Mouse (Mus musculus) forebrain, embryonic 15.5 days (tissue): ENCODE data around the gene H2-Q10. TPM values are rescaled to one million over a fixed set of nuclear protein-coding genes. Genes with fewer than 3 reads are reported as not detected.
"Not testable (repeated sequence)": the region's sequence is repeated elsewhere in the genome, so short reads cannot be mapped to it uniquely, and the experiment has no call there.

ENCODE experiments used
- ATAC-seq: fragments of 200-750 bp; cut with Nextera tagmentation; replicated peaks from 2 replicates; pipeline ENCODE4 v1.8.0; 2017; ENCODE audit warnings: mild to moderate bottlenecking, moderate TSS enrichment, moderate library complexity
- H3K27ac ChIP-seq: fragments of 300-500 bp; sonication (generic); replicated peaks from 2 replicates; pipeline ENCODE4 v1.5.1; 2015; ENCODE audit warnings: mild to moderate bottlenecking, inconsistent platforms
- H3K27me3 ChIP-seq: fragments of 300-500 bp; sonication (generic); 2 replicates; pipeline ENCODE4 v1.6.1; 2015; ENCODE audit warnings: inconsistent platforms
- H3K36me3 ChIP-seq: fragments of 300-500 bp; sonication (generic); 2 replicates; pipeline ENCODE4 v1.6.1; 2015; ENCODE audit warnings: mild to moderate bottlenecking, inconsistent platforms
- H3K4me1 ChIP-seq: fragments of 300-500 bp; sonication (generic); 2 replicates; pipeline ENCODE4 v1.6.1; 2015; ENCODE audit warnings: inconsistent platforms
- H3K4me2 ChIP-seq: fragments of 300-500 bp; sonication (generic); replicated peaks from 2 replicates; pipeline ENCODE4 v1.6.1; 2015; ENCODE audit warnings: mild to moderate bottlenecking, inconsistent platforms
- H3K4me3 ChIP-seq: fragments of 300-500 bp; sonication (generic); 2 replicates; pipeline ENCODE4 v1.5.1; 2015; ENCODE audit warnings: mild to moderate bottlenecking, inconsistent platforms
- H3K9ac ChIP-seq: fragments of 300-500 bp; sonication (generic); replicated peaks from 2 replicates; pipeline ENCODE4 v1.6.1; 2015; ENCODE audit warnings: mild to moderate bottlenecking, inconsistent platforms
- H3K9me3 ChIP-seq: fragments of 300-500 bp; sonication (generic); 2 replicates; pipeline ENCODE4 v1.6.1; 2016; ENCODE audit warnings: inconsistent platforms
- WGBS: fragments of 180-500 bp; shearing (Covaris S2); methylation state at CpG from one replicate; pipeline ENCODE4 v1.1.7; 2015; ENCODE audit warnings: mixed read lengths; 5-methylcytosine and 5-hydroxymethylcytosine counted together
- polyA plus RNA-seq: library from polyadenylated mRNA; unstranded; fragments of >200 nt; fragmentation: Nextera tagmentation; extraction: Ambion mirVana; gene quantifications from 2 replicates; pipeline ENCODE4 v1.2.1, GENCODE M21; 2015

The H2-Q10 gene
- polyA plus RNA-seq, 1 experiment from 2014 or later = 0.11 TPM

DNA sequence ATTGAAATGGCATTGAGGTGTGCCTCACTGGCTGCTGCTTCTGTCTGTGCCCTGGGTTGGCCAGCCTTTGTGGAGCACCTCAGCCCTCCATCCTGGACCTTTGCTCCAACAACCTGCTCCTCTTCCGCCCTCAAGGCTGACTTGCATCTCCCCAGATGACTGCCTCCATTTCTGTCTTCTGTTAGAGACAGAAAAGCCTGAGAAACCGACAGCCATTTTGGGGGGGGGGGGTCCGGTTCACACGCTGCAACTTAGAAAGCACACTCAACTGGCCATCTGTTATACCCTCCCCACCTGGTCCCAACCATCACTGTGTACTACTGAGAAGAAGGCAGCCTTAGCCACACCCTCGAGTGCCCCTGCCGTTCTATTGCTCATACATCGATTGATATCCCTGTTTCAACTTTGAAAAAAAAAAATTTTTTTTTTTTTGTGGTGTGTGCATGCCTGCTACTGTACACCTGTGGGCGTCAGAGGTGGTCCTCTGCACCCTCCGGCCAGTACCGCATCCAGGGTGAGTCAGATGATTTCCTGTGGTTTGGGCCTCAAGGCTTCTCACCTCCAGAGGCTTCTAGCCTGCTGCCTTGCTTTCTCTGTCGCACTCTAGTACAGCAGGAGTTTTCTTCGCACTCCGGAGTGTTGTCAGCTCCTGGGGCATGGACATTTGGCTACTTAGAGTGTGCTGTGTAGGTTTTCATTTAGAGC lies 37.8 kb downstream of the H2-Q10 start:
- 21% methylated on average over 13 of the region's 13 CpGs for WGBS

DNA sequence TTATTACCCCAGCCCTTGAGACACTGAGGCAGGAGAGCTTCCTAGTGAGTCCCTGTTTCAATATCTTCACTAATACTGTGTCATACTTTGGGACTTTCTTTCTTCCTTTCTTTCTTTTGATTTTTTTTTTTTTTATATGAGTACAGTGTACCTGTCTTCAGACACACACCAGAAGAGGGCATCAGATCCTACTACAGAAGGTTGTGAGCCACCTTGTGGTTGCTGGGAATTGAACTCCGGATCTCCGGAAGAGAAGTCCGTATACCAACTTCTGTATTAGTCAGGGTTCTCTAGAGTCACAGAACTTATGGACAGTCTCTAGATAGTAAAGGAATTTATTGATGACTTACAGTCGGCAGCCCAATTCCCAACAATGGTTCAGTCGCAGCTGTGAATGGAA lies 38.4 kb downstream of the H2-Q10 start:
- H3K9ac ChIP-seq, ATAC-seq, H3K27ac ChIP-seq, H3K9me3 ChIP-seq, H3K4me1 ChIP-seq, H3K4me2 ChIP-seq, H3K36me3 ChIP-seq, H3K4me3 ChIP-seq: not testable (repeated sequence)
- WGBS = 50% methylated on average over 5 of the region's 5 CpGs
- peaks cover 18% of the 10 kb centered on the region for H3K27me3 ChIP-seq

More for the DNA sequence above, 37.8 kb downstream of the H2-Q10 start:
- Histone ChIP-seq H3K4me3 (no peak overlapping the region), H3K4me1 (no peaks in the 10 kb centered on the region), H3K4me2 (no peak overlapping the region), H3K27ac (no peak overlapping the region), H3K9me3 (no peaks in the 10 kb centered on the region), H3K27me3 (peaks cover 18% of the 10 kb centered on the region), H3K9ac (no peak overlapping the region), H3K36me3 (no peaks in the 10 kb centered on the region)
- no peak for ATAC-seq

DNA sequence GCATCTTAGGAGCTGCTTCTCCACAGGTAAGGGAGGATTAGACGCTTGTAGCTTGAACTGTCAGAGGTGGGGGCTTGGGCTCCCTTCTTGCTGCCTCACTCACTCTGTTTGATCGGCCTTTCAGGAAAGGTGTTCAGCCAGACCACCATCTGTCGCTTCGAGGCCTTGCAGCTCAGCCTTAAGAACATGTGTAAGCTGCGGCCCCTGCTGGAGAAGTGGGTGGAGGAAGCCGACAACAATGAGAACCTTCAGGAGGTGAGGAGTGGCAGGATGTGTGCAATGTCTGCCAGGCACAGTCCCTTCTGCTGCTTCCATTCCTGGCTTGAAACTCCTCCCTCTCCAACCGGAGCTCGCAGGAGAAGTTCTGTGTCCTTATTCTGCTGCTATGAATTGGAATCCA lies 39.4 kb downstream of the H2-Q10 start:
- no peak overlapping the region for H3K9ac ChIP-seq
- no peak overlapping the region for H3K4me3 ChIP-seq
- H3K27ac ChIP-seq = no peak overlapping the region
- no peaks in the 10 kb centered on the region for H3K36me3 ChIP-seq
- H3K4me2 ChIP-seq = no peak overlapping the region
- peak; percentile 32; the same call in 1 of the 2 replicates for ATAC-seq
- H3K4me1 ChIP-seq = peaks cover under 1% of the 10 kb centered on the region
- WGBS = 25% methylated on average over 8 of the region's 8 CpGs
- H3K9me3 ChIP-seq = no peaks in the 10 kb centered on the region
- H3K27me3 ChIP-seq = peaks cover 18% of the 10 kb centered on the region

DNA sequence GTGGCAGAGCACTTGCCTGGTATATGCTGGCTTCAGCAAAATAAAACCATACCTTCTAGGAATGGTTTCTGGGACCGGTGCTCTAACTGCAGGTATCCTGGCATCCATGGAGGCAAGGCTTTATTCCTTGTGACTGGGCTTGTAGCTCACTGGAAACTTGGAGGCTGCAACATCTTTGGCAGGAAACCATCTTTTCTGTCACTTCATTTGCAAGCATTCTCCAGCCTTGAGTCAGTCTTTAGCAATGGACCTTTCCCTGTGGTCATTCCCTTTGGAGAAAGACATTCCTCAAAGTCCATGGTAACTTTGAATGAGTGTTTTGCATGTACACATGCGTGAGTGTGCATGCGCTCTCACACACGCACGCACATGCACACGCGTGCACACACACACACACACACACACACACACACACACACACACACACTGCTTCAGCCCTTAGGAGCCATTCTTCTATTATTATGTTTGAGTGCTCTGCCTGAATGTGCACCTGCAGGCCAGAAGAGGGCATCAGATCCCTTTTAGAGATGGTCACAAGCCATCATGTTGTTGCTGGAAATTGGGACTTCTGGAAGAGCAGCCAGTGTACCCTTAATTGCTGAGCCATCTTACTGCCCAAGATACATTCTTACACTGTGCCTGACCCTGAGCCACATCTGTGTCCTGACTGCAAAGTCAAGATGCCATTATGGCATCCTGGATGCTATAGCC lies 43.2 kb downstream of the H2-Q10 start:
- no peak overlapping the region for H3K27ac ChIP-seq
- no peaks in the 10 kb centered on the region for H3K27me3 ChIP-seq
- H3K9ac ChIP-seq = no peak overlapping the region
- no peaks in the 10 kb centered on the region for H3K9me3 ChIP-seq
- H3K4me3 ChIP-seq = no peak overlapping the region
- H3K4me1 ChIP-seq = peaks cover 30% of the 10 kb centered on the region
- no peaks in the 10 kb centered on the region for H3K36me3 ChIP-seq
- ATAC-seq = no peak
- WGBS = 94% methylated on average over 7 of the region's 7 CpGs
- H3K4me2 ChIP-seq = no peak overlapping the region

DNA sequence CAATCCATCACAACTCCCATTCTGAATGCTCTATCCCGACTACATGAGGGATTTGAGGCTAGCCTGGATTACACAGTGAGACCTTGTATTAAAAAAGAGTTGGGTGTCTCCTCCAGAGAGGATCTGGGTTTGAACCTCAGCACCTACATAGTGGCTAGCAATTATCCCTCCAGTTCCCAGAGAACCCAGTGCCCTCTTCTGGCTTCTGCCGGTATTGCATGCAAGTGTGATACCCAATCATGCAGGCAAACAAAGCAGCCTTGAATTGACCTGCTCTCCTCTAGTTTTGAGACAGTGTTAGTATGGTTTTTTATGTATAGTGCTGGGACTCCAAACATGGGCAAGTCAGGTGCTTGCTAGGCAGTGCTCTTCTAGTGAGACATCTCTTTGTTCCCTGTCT lies 44.0 kb downstream of the H2-Q10 start:
- Histone ChIP-seq H3K36me3 (no peaks in the 10 kb centered on the region), H3K27ac (no peak overlapping the region), H3K9ac (no peak overlapping the region), H3K4me2 (no peak overlapping the region), H3K4me1 (peaks cover 30% of the 10 kb centered on the region), H3K4me3 (no peak overlapping the region), H3K9me3 (no peaks in the 10 kb centered on the region), H3K27me3 (no peaks in the 10 kb centered on the region)
- no peak for ATAC-seq
- 19% methylated on average over 2 of the region's 2 CpGs for WGBS

DNA sequence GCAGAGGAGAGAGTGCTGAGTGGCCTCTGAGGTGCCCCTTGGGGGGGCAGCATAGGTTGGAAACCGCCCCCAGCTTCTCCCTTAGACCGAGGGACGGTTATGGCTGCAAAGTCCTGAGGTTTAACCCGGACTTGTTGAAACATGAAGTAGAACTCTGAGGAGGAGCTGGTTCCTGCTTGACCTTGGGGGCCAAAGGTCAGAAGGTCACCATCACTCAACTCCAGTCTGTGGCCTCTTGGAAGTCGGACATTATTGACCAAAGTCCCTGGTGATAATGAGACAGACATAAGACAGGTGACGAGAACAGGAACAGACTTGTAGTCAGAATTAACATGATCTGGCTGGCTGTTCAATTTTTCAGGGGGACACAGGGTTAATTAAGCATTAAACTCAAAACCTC lies 44.9 kb downstream of the H2-Q10 start:
- H3K27ac ChIP-seq = no peak overlapping the region
- H3K4me2 ChIP-seq = peak overlapping the region; percentile 72
- no peaks in the 10 kb centered on the region for H3K36me3 ChIP-seq
- peak overlapping the region; percentile 59; the same call in 1 of the 2 replicates for H3K4me3 ChIP-seq
- H3K9ac ChIP-seq = no peak overlapping the region
- no peak for ATAC-seq
- no peaks in the 10 kb centered on the region for H3K9me3 ChIP-seq
- no peaks in the 10 kb centered on the region for H3K27me3 ChIP-seq
- H3K4me1 ChIP-seq = peaks cover 30% of the 10 kb centered on the region
- WGBS = 70% methylated on average over 6 of the region's 6 CpGs

DNA sequence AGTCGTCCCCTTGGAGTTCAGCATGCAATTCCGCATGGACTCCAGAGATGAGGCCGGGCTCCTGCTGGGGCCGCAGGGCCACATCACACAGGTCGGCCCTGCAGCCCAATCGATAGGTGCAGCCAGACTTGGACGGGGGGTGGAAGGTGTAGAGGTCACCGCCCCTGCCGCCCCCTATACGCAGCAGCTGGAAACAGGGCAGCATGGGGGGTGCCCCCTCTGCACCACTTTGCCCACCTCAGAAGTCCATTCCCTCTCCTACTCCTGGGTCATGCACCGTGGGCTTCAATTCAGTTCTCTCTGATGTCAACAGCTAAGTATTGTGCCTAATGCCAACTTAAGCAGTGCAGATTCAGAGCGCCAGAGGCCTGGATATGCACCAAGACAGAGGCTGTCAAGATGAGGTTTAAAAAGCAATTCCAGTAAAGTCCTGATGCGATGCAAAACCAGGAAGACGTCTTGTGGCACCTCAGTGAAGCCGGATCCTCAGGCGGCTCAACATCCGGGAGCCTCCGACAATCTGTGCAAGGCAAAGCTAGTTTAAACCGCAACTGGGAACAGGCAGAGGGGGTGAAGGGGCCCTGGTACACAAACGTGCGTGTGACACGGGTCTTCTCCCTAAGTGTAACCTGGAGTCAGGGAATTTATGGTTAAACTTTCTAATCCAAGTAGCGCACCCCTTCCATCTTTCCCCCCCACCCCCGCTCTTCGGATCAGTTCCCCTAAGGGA lies 46.2 kb downstream of the H2-Q10 start:
- no peaks in the 10 kb centered on the region for H3K27me3 ChIP-seq
- H3K4me2 ChIP-seq = peak overlapping the region; percentile 72
- H3K36me3 ChIP-seq = no peaks in the 10 kb centered on the region
- peak overlapping the region; percentile 59 for H3K4me3 ChIP-seq
- ATAC-seq = peak; percentile 42
- WGBS = 5% methylated on average over 25 of the region's 25 CpGs
- no peak overlapping the region for H3K27ac ChIP-seq
- H3K9ac ChIP-seq = peak overlapping the region; percentile 54
- no peaks in the 10 kb centered on the region for H3K9me3 ChIP-seq
- peaks cover 30% of the 10 kb centered on the region for H3K4me1 ChIP-seq

DNA sequence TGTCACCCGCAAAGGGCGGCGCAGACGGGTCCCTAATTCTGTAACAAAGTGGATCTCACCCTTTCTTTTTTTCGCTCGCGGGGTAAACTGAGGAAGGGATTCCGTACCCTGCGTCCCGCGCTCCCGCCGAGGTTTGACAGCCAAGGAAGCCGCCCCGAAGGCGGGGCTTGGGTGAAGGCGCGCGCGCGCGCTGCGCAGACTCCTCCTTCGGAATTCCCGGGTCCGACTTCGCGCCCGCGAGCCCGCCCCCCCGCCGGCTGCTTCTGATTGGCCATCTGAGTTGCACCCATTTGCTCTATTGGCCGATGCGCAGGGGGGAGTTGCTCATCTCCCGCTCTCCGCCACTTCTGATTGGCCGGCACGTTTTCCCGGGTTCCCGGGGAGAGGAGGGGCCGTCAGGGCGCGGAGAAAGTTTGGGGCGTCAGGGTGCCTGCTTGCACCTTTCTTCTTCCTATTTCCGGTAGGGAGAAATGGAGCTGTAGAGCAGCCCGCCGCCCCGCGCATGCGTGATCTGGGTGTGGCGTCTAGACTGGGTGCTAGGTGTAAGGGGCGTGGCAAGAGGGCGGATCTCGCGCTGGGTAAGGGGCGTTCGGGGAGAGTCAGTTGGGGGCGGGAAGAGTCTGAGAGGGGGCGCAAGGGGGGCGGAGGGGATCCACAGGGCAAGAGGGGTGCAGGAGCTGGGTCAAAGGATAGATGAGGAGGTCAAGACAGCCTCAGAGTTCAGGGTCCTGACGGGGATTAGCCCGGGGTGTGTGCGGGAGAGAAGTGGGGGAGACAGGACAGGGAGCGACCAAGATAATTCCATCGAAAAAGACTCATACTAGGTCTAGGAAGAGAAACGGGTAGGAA lies 47.0 kb downstream of the H2-Q10 start, which contains the start of the genes Tcf19 and Cchcr1:
Gene Tcf19, minus strand, starts transcription at position 173 of the 849 bp plus-strand sequence.
Gene Cchcr1, plus strand, starts transcription at position 449 of the 849 bp plus-strand sequence.
- ATAC-seq = peak; percentile 95

DNA sequence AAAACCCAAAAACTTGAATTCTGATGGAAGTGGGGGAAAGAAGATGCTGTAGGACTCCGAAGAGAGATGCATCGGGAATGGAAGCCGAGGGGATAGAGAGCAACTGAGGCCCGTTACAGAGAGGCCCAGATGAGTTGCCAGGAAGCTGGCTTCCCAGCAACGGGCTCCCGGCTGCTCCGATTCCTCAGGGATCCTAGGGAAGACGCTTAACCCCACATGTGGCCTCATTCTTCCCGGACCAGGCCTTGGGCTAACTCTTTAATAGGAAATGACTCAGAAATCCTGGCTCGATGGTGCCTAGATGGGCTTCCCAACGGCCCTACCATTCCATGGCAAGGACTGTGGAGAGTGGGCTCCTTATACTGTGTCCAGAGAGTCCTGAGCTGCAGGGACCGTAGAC lies 47.6 kb downstream of the H2-Q10 start:
- H3K4me3 ChIP-seq = peak overlapping the region; percentile 59
- no peaks in the 10 kb centered on the region for H3K27me3 ChIP-seq
- H3K27ac ChIP-seq = 0 out of 2 replicates have a peak overlapping the region, but pooled peaks have one; percentile 35
- peaks cover 30% of the 10 kb centered on the region for H3K4me1 ChIP-seq
- H3K9me3 ChIP-seq = no peaks in the 10 kb centered on the region
- ATAC-seq = no peak
- peak overlapping the region; percentile 49 for H3K9ac ChIP-seq
- H3K36me3 ChIP-seq = no peaks in the 10 kb centered on the region
- 9% methylated on average over 12 of the region's 12 CpGs for WGBS
- H3K4me2 ChIP-seq = peak overlapping the region; percentile 72

More for the DNA sequence above, 47.0 kb downstream of the H2-Q10 start, which contains the start of the genes Tcf19 and Cchcr1:
- Histone ChIP-seq H3K9ac (peak within 1 kb of the TSS; percentile 54), H3K4me1 (peaks cover 30% of the 10 kb centered on the region), H3K27ac (peak within 1 kb of the TSS; percentile 35; the same call in 1 of the 2 replicates), H3K27me3 (no peaks in the 10 kb centered on the region), H3K4me3 (peak within 1 kb of the TSS; percentile 59), H3K4me2 (peak within 1 kb of the TSS; percentile 72), H3K9me3 (no peaks in the 10 kb centered on the region), H3K36me3 (no peaks in the 10 kb centered on the region)
- under 1% methylated on average over 67 of the region's 67 CpGs for WGBS
